Mouse (Mus musculus): ENCODE measurements around the gene Ttc19.
A peak's percentile ranks its signal among the peaks of the same experiment; 100 is the strongest.
"Not testable (repeated sequence)": the region's sequence is repeated elsewhere in the genome, so short reads cannot be mapped to it uniquely, and the experiment has no call there.

Gene Ttc19

DNA sequence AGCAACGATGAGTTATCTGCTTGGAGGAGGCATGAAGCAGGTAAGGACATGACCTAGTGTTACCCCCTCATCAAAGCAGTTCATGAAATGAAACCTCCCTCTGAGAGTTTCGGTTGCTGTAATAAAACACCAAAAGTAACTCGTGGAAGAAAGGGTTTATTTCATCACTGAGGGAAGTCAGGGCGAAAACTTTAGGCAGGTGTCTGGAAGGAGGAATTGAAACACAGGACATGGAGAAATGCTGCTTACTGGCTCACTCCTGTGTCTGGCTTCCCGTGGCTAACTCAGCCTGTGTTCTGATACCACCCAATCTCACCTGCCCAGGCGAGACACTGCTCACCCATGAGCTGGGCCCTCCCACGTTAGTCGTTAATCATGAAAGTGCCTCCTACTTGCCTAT is 3.7 kb downstream of the Ttc19 start:
- DNase-seq = no peak

DNA sequence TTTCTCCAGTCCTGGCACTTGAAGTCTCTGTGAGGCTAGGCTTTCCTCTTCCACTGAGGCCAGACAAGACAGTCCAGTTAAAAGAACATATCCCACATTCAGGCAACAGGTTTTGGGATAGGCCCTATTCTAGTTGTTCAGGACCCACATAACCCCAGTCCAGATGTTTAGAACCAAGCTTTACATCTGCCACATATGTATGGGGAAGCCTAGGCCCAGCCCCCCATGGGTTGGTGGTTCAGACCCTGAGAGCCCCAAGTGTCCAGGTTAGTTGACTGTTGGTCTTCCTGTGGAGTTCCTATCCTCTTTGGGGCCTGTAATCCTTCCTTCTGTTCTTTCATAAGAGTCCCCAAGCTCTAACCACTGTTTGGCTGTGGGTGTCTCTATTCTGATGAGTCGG is 6.4 kb downstream of the Ttc19 start:
- no peak for DNase-seq

DNA sequence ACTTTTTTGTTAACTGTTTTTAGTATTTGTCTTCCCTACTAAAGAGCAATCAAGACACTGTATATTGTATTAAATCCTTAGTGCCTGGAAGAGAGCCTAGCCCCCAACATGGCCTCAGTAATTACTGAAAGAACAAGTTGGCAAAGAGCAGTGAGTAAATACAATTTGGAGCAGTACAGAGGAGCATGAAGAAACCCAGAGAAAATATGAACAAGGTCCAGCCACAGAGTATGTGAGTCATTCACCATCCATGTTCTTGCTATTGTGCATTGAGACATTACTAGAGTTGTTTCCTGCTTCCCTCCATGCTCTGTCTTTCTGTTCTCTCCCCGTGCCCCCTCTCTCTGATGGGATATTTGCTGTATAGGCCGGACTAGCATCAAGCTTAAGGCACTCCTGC is 12.8 kb downstream of the Ttc19 start:
- no peak for DNase-seq

DNA sequence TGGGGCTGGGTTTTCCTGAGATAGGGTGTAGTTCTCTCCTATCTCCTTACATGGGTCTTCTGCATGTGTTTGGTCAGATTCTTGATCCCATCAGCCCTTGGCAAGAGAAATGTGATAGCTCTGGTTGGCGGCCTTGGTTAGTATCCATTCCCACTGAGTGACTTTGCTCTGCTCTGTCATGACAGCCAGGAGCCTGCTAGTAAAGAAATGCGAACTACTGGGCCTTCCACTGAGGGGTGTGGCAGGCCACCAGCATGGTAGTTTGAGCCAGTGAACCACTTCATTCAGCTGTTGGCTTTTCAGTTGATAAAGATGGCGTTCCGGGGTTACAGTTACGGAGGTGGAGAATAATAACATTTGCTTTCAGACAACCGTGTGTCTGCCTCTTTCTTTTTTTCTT is 17.6 kb downstream of the Ttc19 start:
- no peak for DNase-seq

DNA sequence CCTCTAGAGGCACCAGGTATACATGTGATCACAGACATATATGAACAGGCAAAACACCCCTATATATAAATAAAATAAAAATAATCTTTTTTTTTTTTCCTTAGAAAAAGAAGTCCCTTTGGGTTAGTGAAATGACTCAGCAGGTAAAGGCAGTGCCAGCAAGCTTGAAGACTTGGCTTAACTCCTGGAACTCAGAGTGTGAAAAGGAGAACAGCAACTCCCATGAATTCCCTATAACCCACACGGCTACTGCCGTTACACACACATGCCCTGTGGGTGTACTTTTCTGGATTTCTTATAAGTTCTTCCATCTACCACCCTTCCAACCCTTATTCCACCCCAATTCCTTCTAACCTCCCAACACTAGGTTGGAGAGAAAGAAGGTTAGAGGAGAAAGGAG is 24.6 kb downstream of the Ttc19 start:
- no peak for DNase-seq

DNA sequence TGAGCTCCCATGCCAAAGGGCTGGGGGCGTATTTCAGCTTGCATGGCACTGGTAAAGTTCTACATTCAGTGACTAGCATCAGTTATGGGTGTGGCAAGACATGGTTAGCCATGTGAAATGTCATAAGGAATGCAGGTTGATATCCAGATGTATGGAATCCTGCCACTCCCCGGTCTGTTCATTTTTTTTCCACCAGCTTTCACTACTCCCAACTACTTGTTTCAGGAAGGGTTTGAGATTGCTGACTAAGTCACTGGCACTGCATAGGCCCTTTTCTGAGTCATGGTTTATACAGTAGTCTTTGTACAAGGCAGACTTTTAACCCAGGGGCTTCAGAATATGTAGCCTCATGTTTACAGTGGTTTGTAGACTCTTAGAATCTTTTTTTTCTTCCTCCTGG is 28.0 kb downstream of the Ttc19 start:
- no peak for DNase-seq

DNA sequence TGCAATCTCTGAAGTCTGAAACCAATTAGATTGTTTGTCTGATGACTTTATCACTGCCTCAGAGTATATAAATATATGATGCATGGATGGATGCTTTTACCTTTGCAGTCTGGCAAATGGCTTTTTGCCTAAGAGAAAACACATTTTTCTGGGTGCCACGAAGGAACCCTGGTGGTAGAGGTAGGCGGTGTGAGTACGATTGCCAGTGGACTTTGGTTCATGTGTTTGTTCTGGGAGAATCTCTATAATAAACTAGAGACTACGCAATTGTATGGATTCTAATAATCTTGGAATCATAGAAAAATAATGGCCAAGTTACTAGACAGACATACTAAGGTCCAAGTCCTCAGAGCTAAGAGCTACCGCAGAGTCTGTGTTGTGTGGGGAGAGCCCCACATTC is 33.7 kb downstream of the Ttc19 start:
- no peak for DNase-seq

DNA sequence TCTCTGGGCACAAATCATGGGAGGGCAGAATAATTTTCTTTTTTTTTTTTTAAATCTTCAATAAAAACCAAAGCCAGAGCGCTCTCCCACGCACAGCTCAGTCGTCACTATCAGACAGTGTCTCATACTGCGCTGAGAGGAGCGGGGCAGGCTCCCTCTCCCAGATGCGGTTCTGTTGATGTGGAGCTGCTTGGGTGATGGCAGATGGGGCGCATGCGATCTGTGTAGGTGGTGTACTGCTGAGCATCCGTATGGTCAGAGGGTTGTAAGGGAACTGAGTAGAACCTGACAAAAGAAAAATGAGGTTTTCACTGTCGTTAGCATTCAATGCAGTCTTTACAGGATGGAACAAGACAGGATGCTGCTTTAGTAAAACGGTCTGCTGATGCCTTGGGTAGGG is 36.5 kb downstream of the Ttc19 start:
- DNase-seq = peak; percentile 61

DNA sequence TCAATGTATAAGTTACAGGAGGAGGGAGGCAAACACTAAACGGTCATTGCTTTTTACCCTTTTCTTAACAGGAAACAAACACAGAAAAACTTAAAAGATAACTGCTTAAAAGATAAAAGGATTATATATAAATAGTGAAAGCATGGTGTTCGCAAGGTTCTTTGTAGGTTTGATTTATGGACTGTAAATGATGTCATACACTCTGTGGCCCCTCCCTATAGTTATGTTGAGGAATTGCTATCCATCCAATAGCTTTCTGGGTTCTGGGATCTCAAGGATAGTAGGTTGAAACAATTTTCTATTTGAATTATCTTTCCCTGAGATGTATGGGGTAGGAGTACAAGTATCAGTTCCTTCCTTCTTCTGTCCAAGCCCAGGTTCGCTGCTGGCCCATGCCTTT is 38.8 kb downstream of the Ttc19 start:
- no peak for DNase-seq

DNA sequence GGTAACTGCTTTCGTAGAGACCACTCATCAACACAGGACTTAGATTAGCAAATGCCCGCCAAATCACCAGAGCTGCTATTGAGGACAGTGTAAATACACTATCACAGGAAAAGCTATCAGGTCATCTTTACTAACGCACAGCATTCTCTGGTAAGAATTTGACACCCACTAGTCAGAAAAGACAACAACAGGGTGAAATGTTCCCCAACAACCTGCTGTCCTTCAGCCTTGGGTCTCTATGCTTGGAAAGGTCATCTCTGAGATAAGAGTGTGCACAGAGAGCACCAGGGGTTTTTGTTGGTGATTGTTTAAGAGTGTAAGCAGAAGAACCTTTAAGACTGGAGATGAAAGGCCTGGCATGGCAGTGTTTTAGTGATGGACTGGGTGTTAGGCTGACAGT is 42.4 kb downstream of the Ttc19 start:
- no peak for DNase-seq

DNA sequence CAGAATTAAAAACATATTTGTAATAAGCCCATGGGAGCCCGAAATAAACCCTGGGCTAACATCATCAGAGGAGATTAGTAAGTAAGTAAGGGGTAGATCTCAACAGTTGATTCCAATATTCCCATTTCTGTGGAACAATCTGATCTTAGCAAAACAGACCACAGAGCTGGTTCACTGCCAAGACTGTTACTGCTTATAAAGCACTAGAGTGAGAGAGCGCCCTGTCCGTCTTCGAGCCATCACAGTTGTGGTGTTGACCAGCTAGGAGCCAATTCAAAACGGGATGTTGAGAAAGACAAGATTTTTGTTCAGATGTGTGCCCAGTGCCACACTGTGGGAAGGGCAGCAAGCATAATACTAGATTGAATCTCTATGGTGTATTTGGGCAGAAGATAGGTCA is 49.9 kb downstream of the Ttc19 start:
- no peak for DNase-seq

DNA sequence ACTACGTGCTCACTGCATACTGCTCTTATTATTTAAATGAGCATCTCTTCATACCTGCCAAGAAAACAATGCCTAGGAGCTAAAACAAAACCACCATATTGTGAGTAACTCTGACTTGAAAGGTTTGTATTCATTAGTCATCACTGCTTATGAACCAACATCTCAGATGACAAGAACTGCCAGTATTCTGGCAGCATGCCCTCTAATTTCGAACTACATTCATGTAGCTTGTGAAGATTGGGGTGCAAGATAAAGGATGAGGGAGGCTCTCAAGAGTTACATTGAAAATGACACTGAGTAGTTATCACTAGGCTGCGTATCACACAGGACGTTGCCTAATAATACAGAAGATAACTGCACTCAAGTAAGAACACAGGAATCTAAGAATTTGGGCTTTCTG is 51.0 kb downstream of the Ttc19 start:
- no peak for DNase-seq

DNA sequence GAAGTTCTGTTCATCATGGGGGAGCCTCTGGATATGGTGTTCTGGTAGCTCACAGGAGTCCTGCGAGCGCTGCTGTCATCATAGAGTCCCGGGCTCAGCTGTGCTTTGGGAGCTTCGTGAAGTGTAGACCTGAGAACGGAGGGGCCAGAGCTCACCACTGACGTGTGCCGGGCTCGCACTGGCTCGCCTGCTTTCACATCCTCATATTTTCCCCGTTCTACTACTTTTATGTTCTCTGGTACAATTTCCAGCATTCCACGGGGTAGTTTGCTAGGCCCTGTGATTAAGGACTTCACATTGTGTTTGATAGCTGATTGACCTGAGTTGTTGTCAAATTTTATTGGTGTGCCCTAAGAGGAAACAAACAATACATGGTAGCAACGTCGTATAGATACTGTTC is 61.7 kb downstream of the Ttc19 start:
- DNase-seq = no peak

DNA sequence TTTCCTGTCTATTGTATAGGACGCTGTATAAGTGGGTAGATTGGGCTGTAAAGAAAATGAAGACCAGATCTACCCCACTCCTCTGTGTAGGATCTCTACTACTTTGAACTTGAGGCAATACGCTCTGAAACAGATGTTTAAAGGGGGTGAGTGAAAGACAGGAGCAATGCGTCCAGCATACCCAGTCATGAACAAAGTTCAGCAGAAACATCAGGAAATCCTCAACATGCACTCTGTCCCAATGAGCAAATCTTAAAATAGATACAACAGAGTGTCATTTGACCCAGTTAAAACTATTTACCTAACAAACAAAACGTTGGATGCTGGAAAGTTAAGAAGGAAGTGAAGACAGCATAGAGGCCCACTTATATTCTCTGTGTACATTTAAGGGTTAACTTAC is 70.7 kb downstream of the Ttc19 start:
- DNase-seq = no peak

DNA sequence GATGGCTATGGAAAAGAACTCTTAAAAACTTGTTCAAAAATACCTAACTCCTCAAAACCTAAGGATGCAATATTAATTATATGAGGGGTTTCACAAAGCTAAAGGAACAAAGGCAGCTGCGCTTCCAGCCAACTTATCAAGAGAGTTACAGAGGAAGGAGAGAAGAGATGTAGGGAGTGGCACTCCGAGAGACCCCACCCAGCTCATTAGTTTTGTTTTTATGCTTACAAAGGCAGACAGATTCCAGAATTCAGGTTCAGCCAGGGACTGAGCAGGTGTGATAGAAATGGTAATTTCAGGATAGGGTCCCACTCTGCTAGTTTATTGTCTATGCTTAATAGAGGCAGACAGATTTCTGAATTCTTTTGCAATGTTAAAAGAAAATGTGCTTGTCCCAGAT is 73.9 kb downstream of the Ttc19 start:
- no peak for DNase-seq

DNA sequence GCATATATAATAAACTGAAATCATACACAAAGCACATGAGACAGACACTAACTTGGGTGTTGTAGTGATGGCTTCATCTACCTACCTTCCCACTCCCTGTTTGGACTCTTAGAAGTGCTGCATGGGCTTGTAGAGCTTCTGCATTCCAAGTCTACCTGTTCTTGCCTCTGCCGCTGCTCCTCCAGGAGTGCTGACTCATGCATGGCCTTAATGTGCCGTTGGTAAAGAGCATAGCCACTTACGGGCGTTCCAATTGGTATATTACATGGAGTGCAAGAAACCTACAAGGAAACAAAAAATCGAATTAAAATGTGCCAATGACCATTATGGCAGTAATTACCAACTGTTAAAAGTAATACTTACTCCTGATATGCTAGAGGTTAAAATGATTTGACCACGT is 85.6 kb downstream of the Ttc19 start:
- no peak for DNase-seq

DNA sequence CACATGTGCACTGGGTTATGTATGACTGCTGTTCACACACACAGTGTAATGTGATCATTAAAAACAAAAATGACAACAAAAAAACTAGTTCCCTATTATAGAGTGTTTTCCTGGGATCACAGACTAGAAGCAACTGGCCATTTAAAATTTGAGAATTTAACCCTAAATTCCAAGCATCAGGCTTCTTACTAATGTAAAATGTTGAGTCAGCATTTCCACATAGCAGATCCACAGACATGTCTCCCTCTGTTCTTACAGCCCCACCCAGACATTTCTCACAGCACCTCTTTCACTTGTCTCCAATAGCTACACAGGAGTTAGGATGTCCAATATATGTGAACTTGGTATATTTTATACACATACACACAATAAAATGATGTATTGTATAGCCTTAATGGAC is 88.7 kb downstream of the Ttc19 start:
- DNase-seq = no peak

DNA sequence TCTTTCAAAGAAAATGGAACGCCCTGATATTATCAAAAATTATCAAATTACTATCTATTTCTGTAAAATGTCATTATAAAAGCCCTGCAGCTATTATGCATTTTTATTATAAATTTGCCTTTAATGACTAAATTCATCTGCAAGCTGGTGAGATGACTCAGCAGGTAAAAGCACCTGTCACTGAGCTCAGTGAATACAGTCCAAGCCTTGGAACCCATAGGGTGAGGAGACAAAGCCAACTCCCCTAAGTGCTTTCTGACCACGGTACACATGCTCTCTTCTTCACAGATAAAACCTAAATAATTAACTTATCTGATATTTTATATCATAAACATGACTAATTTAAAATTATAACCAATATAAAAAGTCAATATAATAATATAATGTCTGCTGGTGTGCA is 90.5 kb downstream of the Ttc19 start:
- DNase-seq = peak; percentile 32

DNA sequence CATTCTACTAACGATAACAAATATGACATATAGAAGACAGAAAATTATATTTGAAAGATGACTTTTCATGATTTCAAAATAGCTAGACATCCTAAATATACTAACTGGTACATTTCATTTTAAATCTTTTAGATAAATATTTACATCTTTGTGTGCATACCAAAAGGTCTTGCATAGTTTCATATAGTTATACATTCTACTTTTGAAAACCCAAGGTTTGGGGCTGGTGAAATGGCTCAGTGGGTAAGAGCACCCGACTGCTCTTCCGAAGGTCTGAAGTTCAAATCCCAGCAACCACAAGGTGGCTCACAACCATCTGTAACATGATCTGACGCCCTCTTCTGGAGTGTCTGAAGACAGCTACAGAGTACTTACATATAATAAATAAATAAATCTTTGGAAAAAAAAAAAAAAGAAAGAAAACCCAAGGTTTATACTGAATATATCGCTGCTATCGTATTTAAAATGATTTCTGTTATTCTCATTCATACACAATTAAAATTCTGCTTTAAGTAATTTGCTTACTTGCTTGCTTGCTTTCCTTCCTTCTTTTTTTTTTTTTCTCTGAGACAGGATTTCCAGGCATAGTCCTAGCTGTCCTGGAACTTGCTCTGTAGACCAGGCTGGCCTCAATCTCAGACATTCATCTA is 96.1 kb downstream of the Ttc19 start:
- DNase-seq = not testable (repeated sequence)
